Mouse (Mus musculus) liver, postnatal 0 days (tissue): ENCODE results near the gene Dhx40. TPM values are rescaled to one million over a fixed set of nuclear protein-coding genes. Genes with fewer than 3 reads are reported as not detected.
"Not testable (repeated sequence)": the region's sequence is repeated elsewhere in the genome, so short reads cannot be mapped to it uniquely, and the experiment has no call there.

ENCODE experiments used
- ATAC-seq: fragments of 200-750 bp; cut with Nextera tagmentation; 2 replicates; pipeline ENCODE4 v1.8.0; 2017; ENCODE audit warnings: mild to moderate bottlenecking, moderate library complexity
- DNase-seq: peaks from one replicate; pipeline ENCODE4 v3.0.0-alpha.2; 2016
- H3K27ac ChIP-seq: fragments of 300-500 bp; sonication (generic); 2 replicates; pipeline ENCODE4 v1.5.1; 2014; ENCODE audit warnings: antibody characterized with exemption, moderate library complexity, mild to moderate bottlenecking, low read depth
- H3K27me3 ChIP-seq: fragments of 300-500 bp; sonication (generic); 2 replicates; pipeline ENCODE4 v1.6.1; 2014; ENCODE audit warnings: low read length, control low read depth, mixed read lengths; ENCODE audit not compliant: insufficient read depth
- H3K36me3 ChIP-seq: fragments of 300-500 bp; sonication (generic); replicated peaks from 2 replicates; pipeline ENCODE4 v1.6.1; 2014; ENCODE audit warnings: mild to moderate bottlenecking, control low read depth, low read length, moderate library complexity, mixed read lengths; ENCODE audit not compliant: insufficient read depth
- H3K4me1 ChIP-seq: fragments of 300-500 bp; sonication (generic); 2 replicates; pipeline ENCODE4 v1.6.1; 2014; ENCODE audit warnings: antibody characterized with exemption, mild to moderate bottlenecking, control low read depth; ENCODE audit not compliant: insufficient read depth
- H3K4me2 ChIP-seq: fragments of 300-500 bp; sonication (generic); 2 replicates; pipeline ENCODE4 v1.6.1; 2014; ENCODE audit warnings: low read depth, mild to moderate bottlenecking, low read length, moderate library complexity, mixed read lengths
- H3K4me3 ChIP-seq: fragments of 300-500 bp; sonication (generic); 2 replicates; pipeline ENCODE4 v1.5.1; 2014; ENCODE audit warnings: low read depth, low read length
- H3K9ac ChIP-seq: fragments of 300-500 bp; sonication (generic); replicated peaks from 2 replicates; pipeline ENCODE4 v1.6.1; 2014; ENCODE audit warnings: mild to moderate bottlenecking, moderate library complexity
- H3K9me3 ChIP-seq: fragments of 300-500 bp; sonication (generic); 2 replicates; pipeline ENCODE4 v1.6.1; 2016; ENCODE audit warnings: mild to moderate bottlenecking, control low read depth, low read length, mixed read lengths
- CTCF ChIP-seq: sonication (generic); IDR thresholded peaks from 2 replicates; pipeline ENCODE4 v1.5.1; 2016; ENCODE audit warnings: antibody characterized with exemption, low read depth
- EP300 ChIP-seq: IDR thresholded peaks from 2 replicates; pipeline ENCODE4 v1.6.1; 2016; ENCODE audit warnings: antibody characterized with exemption, low read depth, mild to moderate bottlenecking
- WGBS: fragments of 180-500 bp; shearing (Covaris S2); extraction: QIAGEN DNeasy Blood & Tissue Kit; methylation state at CpG from one replicate; pipeline ENCODE4 v1.1.7; 2014; ENCODE audit not compliant: insufficient replicate concordance; 5-methylcytosine and 5-hydroxymethylcytosine counted together
- polyA plus RNA-seq: library from polyadenylated mRNA; unstranded; fragments of >200 nt; fragmentation: Nextera tagmentation; extraction: Ambion mirVana; gene quantifications from 2 replicates; pipeline ENCODE4 v1.2.1, GENCODE M21; 2015

The Dhx40 gene
- polyA plus RNA-seq, 1 experiment from 2014 or later = 8.0 TPM

DNA sequence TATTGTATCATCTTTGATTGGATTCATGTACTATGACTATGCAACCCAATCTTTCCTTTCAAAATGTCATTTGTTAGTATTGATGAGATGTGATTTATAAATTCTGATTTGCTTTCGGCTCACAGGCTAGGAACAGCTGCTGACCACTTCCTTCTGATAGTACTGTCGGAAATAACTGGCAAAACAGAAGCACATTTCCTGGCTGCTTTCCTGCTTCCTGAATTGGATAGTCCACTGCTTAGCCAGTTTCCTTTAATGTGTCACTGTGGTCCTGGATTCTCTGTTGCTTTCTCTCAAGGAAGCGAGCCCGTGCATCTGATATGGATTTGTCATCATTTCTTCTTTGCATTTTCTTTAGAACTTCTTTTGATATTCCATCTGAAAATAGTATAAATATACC is 37.7 kb downstream of the Dhx40 start:
- Histone ChIP-seq H3K9me3 (no peaks in the 10 kb centered on the region), H3K4me2 (no peak overlapping the region), H3K4me1 (no peaks in the 10 kb centered on the region), H3K4me3 (no peak overlapping the region), H3K9ac (no peak overlapping the region), H3K27ac (no peak overlapping the region), H3K36me3 (peaks cover 27% of the 10 kb centered on the region), H3K27me3 (no peaks in the 10 kb centered on the region)
- ATAC-seq (no peak), DNase-seq (no peak)
- no peak; the same call in 1 of the 2 replicates for TF ChIP-seq EP300
- no peak for TF ChIP-seq CTCF
- WGBS = 71% methylated on average over 4 of the region's 4 CpGs

DNA sequence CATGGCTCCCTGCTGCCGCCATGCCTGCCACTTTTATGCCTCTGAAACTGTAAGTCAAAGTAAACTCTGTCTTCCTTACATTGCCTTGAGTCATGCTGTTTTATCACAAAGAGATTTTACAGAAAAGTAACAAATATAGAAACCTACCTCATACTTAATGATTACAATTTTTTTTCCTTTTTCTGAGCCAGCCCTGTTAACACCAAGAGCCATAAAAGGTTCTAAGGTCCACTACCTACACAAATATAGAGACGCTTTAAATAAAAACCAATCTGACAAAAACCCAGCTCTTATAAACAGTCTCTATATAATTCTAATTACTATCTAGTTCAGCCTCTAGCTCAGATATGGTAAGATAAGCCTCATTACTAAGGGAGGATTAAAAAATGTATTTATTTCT is 43.0 kb downstream of the Dhx40 start:
- DNase-seq (no peak), ATAC-seq (no peak)
- H3K27me3 ChIP-seq = no peaks in the 10 kb centered on the region
- no peaks in the 10 kb centered on the region for H3K9me3 ChIP-seq
- H3K4me2 ChIP-seq = no peak overlapping the region
- peaks cover 6% of the 10 kb centered on the region; the same call in 1 of the 2 replicates for H3K36me3 ChIP-seq
- 78% methylated on average over 2 of the region's 2 CpGs for WGBS
- H3K27ac ChIP-seq = no peak overlapping the region
- H3K4me3 ChIP-seq = no peak overlapping the region
- peaks cover 7% of the 10 kb centered on the region for H3K4me1 ChIP-seq
- no peak for TF ChIP-seq CTCF
- no peak for TF ChIP-seq EP300
- no peak overlapping the region for H3K9ac ChIP-seq

DNA sequence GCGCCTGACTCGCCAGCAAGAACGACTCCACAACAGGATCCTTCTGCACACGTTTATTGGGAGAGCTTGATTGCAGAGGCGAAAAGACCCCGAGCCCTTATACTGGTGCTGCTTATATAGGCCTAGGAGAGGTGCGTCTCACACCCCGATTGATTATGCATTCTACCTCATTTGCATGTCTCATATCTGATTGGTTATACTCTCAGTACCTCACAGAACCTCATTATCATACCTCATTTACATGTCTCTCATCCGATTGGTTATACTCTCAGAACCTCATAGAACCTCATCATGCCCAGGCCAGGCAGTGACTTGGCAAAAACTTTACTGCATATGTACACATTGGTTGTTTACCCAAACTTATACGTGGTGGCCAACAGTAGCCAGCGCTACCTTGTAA is 44.4 kb downstream of the Dhx40 start:
- H3K4me1 ChIP-seq = peaks cover 19% of the 10 kb centered on the region
- WGBS = 90% methylated on average over 11 of the region's 11 CpGs
- H3K27me3 ChIP-seq, H3K27ac ChIP-seq, H3K9me3 ChIP-seq, DNase-seq, H3K4me2 ChIP-seq, H3K9ac ChIP-seq, H3K36me3 ChIP-seq, H3K4me3 ChIP-seq: not testable (repeated sequence)
- 0 out of 2 replicates have a peak, but pooled peaks have one; percentile 15 for ATAC-seq

DNA sequence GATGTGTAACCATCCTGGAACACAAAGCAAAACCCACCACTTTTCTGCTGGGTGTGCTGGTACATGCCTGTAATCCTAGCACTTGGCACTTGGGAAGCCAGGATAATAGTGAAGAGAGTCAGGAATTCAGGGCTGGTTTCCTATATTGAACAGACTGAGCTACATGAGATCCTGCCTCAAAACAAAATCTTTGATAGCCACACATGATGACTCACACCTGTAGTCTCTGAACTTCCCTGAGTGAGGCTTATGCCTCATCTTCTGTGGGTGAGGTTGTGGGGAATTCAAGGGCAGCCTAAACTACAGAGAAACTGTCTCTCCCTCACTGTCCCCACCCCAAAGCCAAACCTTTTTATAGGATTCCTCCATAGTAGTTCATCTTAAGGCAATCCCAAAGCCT is 47.2 kb downstream of the Dhx40 start:
- DNase-seq (no peak), ATAC-seq (no peak)
- Histone ChIP-seq H3K4me1 (peaks cover 21% of the 10 kb centered on the region), H3K27ac (no peak overlapping the region), H3K9me3 (no peaks in the 10 kb centered on the region), H3K27me3 (no peaks in the 10 kb centered on the region), H3K9ac (no peak overlapping the region), H3K4me3 (no peak overlapping the region), H3K36me3 (no peaks in the 10 kb centered on the region), H3K4me2 (no peak overlapping the region)
- no peak for TF ChIP-seq EP300

DNA sequence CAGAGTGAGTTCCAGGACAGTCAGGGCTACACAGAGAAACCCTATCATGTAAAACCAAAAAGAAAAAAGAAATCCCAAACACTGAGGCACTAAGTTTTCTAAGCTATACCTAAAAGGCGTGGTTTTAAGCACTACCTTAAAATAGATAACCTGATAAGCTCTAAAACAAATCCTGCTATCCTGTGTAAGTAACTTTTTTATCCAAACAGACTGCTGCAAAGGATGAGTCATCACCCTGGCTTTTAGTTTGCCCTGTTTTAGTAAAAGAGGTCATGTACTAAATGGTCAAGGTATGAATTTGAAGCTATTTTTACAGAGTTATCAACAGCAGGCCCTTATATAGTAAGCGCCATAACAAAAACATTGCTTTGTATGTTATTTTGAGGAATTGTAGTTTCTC is 47.7 kb downstream of the Dhx40 start:
- no peak for TF ChIP-seq CTCF
- TF ChIP-seq EP300 = no peak
- H3K9me3 ChIP-seq = no peaks in the 10 kb centered on the region
- H3K4me2 ChIP-seq = no peak overlapping the region
- H3K27me3 ChIP-seq = no peaks in the 10 kb centered on the region
- no peaks in the 10 kb centered on the region for H3K36me3 ChIP-seq
- WGBS = 83% methylated on average over 2 of the region's 2 CpGs
- no peak overlapping the region for H3K4me3 ChIP-seq
- H3K27ac ChIP-seq = peak overlapping the region; percentile 100; the same call in 1 of the 2 replicates
- no peak for DNase-seq
- peaks cover 23% of the 10 kb centered on the region for H3K4me1 ChIP-seq
- H3K9ac ChIP-seq = no peak overlapping the region
- no peak for ATAC-seq

DNA sequence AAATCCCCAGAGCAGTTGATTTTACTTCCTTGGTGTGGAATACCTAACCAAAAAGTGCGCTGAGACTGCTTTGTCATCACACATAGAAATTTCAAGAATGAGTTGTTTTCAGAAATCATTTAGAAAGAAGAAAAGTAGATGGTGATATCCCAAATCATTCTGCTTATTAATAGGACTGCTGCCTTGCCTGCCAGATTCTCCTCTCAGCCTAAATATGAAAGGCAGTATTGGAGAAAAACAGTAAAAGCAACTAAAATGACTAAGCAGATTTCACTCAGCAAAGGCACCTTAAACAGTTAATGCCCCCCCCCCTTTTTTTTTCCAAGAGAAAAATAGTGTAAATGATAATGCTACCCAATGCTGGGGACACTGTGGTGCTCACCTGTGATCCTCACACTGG is 48.3 kb downstream of the Dhx40 start:
- ATAC-seq = no peak
- no peak overlapping the region for H3K4me3 ChIP-seq
- H3K4me1 ChIP-seq = peaks cover 28% of the 10 kb centered on the region
- H3K27me3 ChIP-seq = no peaks in the 10 kb centered on the region
- 0 out of 2 replicates have a peak, but pooled peaks cover under 1% of the 10 kb centered on the region for H3K36me3 ChIP-seq
- peak overlapping the region; percentile 86 for H3K4me2 ChIP-seq
- TF ChIP-seq CTCF = no peak
- no peak for TF ChIP-seq EP300
- H3K27ac ChIP-seq = peak overlapping the region; percentile 100
- no peaks in the 10 kb centered on the region for H3K9me3 ChIP-seq
- peak overlapping the region; percentile 98; the same call in 1 of the 2 replicates for H3K9ac ChIP-seq
- DNase-seq = no peak
- WGBS = 60% methylated on average over 1 of the region's 1 CpGs

DNA sequence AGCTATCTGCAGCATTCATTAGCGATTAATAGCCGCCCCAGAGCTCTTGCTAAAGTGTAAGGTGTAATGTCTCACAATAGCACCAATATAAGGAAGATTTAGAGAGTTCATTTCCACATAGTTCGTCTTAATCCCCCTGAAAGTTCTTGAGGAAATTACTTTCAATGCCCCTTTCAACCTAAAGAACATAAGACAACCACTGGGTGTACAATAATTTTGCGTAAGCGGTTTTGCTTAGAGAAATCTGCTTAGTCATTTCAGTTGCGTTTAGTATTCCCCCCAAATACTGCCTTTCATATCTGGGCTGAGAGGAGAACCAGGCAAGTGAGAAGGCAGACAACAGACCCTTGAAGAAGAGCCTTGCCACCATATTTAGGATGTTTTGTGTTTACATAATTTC is 49.0 kb downstream of the Dhx40 start:
- Histone ChIP-seq H3K27ac (peak overlapping the region; percentile 100), H3K4me2 (peak overlapping the region; percentile 86), H3K4me3 (peak overlapping the region; percentile 97), H3K27me3 (no peaks in the 10 kb centered on the region), H3K36me3 (0 out of 2 replicates have a peak, but pooled peaks cover 2% of the 10 kb centered on the region), H3K9me3 (no peaks in the 10 kb centered on the region), H3K4me1 (peaks cover 33% of the 10 kb centered on the region), H3K9ac (peak overlapping the region; percentile 98)
- DNase-seq (no peak), ATAC-seq (no peak)
- TF ChIP-seq CTCF (no peak), EP300 (no peak; the same call in 1 of the 2 replicates)
- 15% methylated on average over 6 of the region's 6 CpGs for WGBS
